Mouse (Mus musculus) layer of hippocampus, adult 11-12 months (tissue): ENCODE data around the gene Junb.

Experiments used
- DNase-seq: peaks from one replicate; pipeline ENCODE4 v3.0.0; 2022; ENCODE audit warnings: low spot score

Junb gene

DNA sequence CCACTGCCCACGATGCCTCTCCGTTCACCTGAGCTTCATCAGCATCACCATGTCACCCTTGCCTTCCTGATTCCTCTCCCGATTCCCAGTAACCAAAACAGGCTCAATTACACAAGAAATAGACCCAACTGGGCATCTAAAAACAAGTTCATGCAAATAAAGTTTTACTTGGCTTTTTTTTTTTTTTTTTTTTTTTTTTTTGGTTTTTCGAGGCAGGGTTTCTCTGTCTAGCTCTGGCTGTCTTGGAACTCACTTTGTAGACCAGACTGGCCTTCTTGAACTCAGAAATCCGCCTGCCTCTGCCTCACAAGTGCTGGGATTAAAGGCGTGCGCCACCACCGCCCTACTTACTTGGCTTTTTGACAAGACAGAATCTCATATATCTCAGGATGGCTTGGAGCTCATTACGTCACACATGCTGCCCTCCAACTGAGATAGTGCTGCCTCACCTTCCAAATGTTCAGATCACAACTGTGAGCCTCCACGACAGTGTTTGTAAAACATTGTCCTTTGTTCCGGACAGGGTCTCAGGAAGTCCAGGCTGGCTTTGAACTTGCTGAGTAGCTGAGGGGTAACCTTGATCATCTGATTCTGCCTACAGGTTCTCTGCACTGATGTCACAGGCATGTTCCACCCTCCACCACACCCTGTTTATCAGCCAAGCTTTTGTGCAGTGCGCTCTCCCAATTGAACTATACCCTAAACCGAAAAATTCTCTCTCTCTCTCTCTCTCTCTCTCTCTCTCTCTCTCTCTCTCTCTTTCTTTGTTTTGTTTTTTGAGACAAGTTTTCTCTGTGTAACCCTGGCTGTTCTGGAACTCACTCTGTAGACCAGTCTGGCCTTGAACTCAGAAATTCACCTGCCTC, 40.7 kb downstream of the Junb start:
- no peak for DNase-seq

DNA sequence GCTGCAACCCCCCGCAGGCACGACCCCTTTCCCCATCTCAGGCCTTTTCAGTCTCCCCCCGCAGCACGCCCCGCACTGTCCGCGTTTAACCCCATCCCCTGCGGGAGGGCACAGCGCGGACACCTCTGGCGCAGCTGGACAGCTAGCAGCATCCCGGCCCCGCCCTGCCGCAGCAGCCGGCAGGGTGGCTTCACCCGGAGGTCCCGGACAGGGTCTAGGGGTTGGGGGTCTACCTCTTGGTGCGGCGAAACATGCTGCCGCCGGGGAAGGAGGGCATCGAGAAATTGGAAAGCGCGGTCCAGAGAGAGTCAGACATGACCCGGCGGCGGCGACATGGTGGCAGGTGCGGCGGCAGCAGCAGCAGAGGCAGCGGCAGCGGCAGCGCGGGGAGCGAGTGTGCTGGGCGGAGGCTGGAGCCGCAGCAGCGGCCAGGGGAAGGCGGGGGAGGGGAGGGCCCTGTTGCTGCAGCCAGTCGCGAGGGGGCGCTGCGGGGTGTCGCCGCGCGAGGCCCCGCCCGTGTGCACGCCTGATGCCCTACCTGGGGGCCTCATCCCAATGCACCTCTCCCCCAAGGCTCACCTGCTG, 41.5 kb downstream of the Junb start, which contains the start of gene Mast1:
TSS of gene Mast1 (minus strand) at position 398 of the 585 bp plus-strand sequence.
- DNase-seq, result peak; percentile 58

DNA sequence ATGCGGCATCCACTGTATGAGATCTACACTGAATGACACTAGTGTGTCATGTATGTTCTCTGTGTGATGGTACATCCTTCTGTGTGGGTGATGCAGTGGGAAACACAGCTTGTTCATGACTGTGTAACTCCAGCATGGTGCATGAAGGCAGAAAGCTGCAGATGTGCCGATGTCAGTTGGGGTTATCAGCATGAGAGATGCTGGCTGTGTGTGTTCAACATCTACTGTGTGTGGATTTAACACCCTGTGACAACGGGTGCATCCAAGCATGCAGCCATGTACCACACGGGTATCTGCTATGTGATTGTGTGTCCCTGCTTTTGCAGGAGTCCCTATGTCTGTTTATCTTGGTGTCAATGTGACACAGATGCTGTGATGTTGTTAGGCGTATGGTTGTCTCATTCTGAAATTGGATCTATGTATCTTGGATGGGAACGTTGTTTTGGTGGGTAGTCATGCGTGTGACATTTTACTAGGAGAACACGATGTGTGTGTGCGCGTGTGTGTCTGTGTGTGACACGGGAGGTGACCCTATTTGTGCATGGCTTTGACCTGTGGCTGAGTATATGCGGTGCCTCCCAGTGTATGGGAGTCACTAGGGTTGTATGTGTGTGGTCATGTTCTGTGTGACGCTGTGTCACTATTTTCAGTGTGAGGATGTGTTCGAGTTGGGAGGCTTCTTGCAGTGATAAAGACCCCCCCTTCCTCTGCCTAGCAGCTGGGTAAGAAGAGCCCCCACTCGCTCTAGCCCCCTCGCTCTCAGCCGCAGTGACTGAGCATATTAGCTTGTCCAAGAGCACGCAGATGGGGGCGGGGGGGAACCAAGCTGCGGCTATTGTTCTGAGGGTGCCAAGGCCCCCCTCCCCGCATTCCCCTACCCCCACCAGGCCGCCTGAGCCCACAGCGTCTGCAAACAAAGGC, 42.2 kb downstream of the Junb start:
- DNase-seq, result no peak

DNA sequence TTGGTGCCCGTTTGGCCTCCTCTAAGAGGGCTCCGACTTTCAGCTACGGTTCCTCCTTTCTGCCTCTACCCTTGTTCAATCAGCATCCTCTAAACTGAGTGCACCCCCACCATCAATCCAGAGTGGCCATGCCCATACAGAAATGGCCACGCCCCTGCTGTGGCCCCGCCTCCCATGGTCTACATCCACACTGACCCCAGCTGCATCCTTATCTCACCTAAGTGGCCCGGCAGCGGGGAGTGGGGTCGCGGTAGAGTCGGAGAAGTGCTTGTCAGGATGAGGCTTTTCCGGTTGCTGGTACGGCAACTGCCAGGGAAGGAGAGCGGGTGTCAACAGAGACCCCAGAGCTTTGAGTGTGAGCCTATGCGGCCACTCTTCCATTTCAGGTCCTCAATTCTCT, 43.0 kb downstream of the Junb start:
- DNase-seq, result peak; percentile 17

DNA sequence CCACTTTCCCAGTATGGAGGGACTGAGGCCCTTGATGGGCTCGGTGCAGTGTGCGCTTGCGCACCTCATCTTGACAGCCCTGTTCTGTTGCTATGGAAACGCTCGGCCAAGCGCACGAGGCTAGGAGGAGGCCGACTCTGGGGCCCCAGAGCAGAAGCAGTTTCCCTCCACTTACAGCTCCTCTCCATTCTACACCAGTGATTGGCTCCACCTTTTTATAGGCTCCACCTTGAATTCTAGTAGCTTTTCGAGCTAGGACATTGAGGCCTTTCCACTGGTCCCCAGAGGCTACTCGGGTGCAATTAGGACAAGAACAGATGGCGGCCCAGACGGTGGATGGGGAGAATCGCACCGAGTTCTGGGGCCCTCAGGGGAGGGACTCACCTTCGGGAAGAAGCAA, 43.7 kb downstream of the Junb start:
- peak; percentile 36 for DNase-seq

DNA sequence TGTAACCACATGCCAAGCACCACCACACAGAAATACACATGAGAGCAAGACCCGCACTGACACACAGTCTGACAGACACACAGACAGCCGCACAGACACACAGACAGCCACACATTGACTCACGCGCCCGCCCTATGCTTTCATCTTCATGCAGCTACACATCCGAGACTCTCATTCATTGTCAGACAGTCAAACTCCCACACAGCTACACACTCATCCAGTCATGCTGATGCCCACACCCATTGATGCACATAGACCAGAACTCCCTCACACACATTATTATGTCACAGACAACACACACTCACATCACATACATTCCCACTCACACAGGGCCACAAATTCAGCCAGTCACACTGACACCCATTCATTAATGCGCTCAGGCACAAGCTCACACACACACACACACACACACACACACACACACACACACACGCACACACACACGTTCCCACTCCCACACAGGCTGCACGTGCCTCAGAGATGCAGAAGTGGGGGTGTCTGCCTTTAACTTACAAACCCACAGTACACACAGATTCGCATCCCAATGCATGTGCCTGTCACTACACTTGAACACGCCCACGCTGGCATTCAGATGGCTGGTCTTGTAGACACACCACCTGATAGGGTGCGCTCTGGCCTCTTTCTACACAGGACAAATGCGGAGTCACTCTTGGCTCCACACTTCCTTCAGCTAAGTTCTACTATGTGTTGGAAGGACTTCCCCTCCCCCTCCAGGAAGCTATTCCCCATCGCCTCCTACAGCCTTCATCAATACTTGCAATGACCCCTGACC, 44.6 kb downstream of the Junb start:
- peak; percentile 43 for DNase-seq

DNA sequence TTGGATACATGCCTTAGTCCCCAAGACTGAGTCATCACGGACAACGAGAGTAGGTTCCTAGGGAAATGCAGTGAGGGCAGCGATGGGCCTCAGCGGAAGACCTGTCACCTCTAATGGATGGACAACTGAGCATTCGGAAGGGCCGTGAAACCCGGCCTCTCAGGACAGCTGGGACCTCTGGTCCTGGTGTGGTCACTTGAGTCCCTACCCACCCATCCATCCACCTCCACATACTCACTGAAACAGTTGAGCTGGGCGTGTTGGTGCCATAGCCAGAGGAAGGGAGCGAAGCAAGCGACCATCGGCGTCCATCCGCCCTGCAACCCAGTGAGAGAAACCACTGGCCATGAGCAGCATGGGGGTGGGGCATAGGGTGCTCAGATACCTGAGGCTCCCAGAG, 47.9 kb downstream of the Junb start:
- DNase-seq, result no peak

DNA sequence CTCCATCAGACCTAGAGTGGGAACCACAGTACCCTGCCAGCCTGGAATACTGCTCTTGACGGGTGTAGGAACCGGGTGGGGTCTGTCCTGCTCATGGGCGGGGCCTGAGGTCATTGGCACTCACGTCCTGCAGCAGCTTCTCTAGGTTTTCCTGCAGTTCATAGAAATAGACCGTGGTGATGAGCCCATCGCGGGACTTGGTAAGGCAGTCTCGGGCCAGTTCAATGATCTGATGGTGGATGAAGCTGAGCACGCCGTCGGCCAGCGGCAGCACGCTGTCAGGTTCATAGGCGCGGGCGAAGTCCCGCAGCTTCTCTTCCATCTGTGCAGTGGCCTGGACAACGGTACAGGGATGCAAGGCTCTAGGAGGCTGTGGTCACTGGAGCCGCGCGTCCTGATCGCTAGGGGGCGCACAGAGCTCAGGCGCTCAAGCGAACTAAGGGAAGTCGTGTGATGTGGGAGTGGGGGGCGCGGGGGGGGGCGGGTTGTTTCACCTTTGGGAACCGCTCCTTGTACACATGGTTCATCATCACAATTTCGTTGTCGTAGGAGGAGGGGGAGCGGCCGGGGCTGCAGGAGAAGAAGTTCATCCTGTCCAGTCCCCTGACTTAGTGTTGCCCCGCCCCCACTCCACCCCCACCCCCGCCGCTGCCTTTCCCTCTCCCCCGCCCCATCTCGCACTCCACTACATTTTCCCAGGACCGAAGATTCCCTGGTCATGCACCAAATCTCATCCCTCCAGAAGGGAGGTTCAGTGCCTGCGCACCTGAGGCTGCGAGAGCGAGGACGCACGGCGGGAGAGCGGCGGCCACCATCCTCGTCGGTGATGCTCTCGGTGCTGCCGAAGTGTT, 49.8 kb downstream of the Junb start:
- DNase-seq, result peak; percentile 75

DNA sequence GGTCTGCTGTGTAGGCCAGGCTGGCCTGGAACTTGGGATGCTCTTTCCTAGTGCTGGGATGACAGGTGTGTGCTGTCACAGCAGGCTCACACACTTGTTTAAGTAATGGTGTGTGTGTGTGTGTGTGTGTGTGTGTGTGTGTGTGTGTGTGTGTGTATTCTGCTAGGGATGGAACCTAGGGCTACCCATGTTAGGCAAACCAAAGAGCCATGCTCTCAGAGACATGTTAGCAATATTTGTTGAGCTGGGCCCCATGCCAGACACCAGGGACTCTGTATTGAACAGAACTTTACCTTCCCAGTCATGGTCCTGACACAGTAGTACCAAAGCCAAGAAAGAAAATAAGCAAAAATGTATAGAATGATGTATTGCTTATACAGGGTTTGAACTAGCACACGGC, 51.0 kb downstream of the Junb start:
- DNase-seq, result no peak

DNA sequence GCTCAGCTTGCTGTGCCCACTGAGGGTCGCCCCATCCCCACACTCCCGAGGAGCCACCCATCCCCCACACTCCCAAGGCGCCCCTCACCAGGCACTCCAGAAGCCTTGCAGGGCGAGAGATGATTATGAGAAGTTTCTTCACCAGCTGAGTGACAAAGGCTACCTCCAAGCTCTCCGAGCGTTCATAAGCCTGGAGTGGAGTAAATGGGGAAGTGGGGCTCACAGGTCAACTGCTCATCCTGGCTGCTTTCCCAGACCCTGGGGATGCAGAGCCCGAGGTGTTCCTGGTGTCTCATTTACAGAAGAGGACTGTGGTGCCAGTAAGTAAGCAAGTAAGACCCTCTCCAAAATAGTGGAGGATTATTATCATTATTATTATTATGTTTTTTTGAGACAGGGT, 53.0 kb downstream of the Junb start:
- DNase-seq, result no peak
